Mouse (Mus musculus) midbrain, embryonic 14.5 days (tissue): ENCODE results near the gene Clec16a. TPM values are rescaled to one million over a fixed set of nuclear protein-coding genes. Genes with fewer than 3 reads are reported as not detected.

ENCODE experiments used
- ATAC-seq: fragments of 200-750 bp; cut with Nextera tagmentation; 2 replicates; pipeline ENCODE4 v1.8.0; 2017; ENCODE audit warnings: moderate number of reproducible peaks, moderate library complexity; ENCODE audit not compliant: low FRiP score, low TSS enrichment
- DNase-seq: peaks from one replicate; pipeline ENCODE4 v3.0.0-alpha.2; 2015
- H3K27ac ChIP-seq: fragments of 300-500 bp; sonication (generic); replicated peaks from 2 replicates; pipeline ENCODE4 v1.5.1; 2014; ENCODE audit warnings: mild to moderate bottlenecking, low read depth, low read length, moderate library complexity
- H3K27me3 ChIP-seq: fragments of 300-500 bp; sonication (generic); 2 replicates; pipeline ENCODE4 v1.6.1; 2014; ENCODE audit warnings: low read length, control low read depth, mixed read lengths; ENCODE audit not compliant: control insufficient read depth, insufficient read depth
- H3K36me3 ChIP-seq: fragments of 300-500 bp; sonication (generic); 2 replicates; pipeline ENCODE4 v1.6.1; 2014; ENCODE audit warnings: low read length, control low read depth; ENCODE audit not compliant: control insufficient read depth, insufficient read depth
- H3K4me1 ChIP-seq: fragments of 300-500 bp; sonication (generic); 2 replicates; pipeline ENCODE4 v1.6.1; 2014; ENCODE audit warnings: mild to moderate bottlenecking, antibody characterized with exemption, low read length, control low read depth; ENCODE audit not compliant: control insufficient read depth, insufficient read depth
- H3K4me2 ChIP-seq: fragments of 300-500 bp; sonication (generic); 2 replicates; pipeline ENCODE4 v1.6.1; 2014; ENCODE audit warnings: mild to moderate bottlenecking, low read length, moderate library complexity
- H3K4me3 ChIP-seq: fragments of 300-500 bp; sonication (generic); replicated peaks from 2 replicates; pipeline ENCODE4 v1.5.1; 2014; ENCODE audit warnings: low read depth, low read length
- H3K9ac ChIP-seq: fragments of 300-500 bp; sonication (generic); replicated peaks from 2 replicates; pipeline ENCODE4 v1.6.1; 2014; ENCODE audit warnings: mild to moderate bottlenecking, low read length, moderate library complexity
- H3K9me3 ChIP-seq: fragments of 300-500 bp; sonication (generic); 2 replicates; pipeline ENCODE4 v1.6.1; 2016; ENCODE audit warnings: low read length, control low read depth, mixed read lengths; ENCODE audit not compliant: control insufficient read depth
- WGBS: fragments of 180-500 bp; shearing (Covaris S2); extraction: QIAGEN DNeasy Blood & Tissue Kit; methylation state at CpG from one replicate; pipeline ENCODE4 v1.1.7; 2014; 5-methylcytosine and 5-hydroxymethylcytosine counted together
- polyA plus RNA-seq: library from polyadenylated mRNA; unstranded; fragments of >200 nt; fragmentation: Nextera tagmentation; extraction: Ambion mirVana; gene quantifications from 2 replicates; pipeline ENCODE4 v1.2.1, GENCODE M21; 2014

Clec16a gene
- polyA plus RNA-seq, 1 experiment from 2014 or later, result 78.4 TPM

- Histone ChIP-seq H3K4me3 (no peak overlapping the region), H3K9me3 (no peaks in the 10 kb centered on the region), H3K36me3 (no peaks in the 10 kb centered on the region), H3K27me3 (no peaks in the 10 kb centered on the region), H3K4me1 (no peaks in the 10 kb centered on the region; the same call in 1 of the 2 replicates), H3K27ac (no peak overlapping the region), H3K9ac (no peak overlapping the region), H3K4me2 (no peak overlapping the region)
- no peak for ATAC-seq
- no peak for DNase-seq
- 77% methylated on average over 2 of the region's 2 CpGs for WGBS
Measured at GRCm38 (mm10) chr16:10715632-10716031, 170.5 kb downstream of the Clec16a start.

DNA sequence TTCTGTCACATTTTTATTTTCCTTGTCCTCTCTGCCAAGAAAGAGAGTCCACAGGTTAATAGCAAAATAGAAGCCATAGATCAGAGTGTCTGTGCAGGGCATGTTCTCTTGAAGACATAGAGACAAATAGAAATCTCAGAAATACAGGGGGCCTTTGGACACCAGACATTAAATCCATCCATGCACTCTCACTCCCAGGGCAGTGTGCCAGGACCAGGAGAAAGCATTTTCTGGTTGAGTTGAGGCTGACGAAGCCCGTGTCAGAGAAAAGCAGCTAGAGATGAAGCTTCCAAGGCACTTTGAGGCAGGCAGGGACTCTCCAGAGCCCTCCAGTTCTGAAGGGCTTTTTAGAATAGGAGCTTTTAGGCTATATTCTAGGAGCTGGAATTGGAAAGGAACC, 171.6 kb downstream of the Clec16a start:
- Histone ChIP-seq H3K9me3 (no peaks in the 10 kb centered on the region), H3K36me3 (no peaks in the 10 kb centered on the region), H3K4me1 (no peaks in the 10 kb centered on the region; the same call in 1 of the 2 replicates), H3K27me3 (no peaks in the 10 kb centered on the region), H3K27ac (0 out of 2 replicates have a peak overlapping the region, but pooled peaks have one; percentile 2), H3K4me3 (no peak overlapping the region), H3K9ac (no peak overlapping the region), H3K4me2 (no peak overlapping the region)
- DNase-seq (no peak), ATAC-seq (no peak)
- WGBS, result 68% methylated on average over 2 of the region's 2 CpGs

- Histone ChIP-seq H3K4me2 (no peak overlapping the region), H3K27ac (no peak overlapping the region), H3K27me3 (no peaks in the 10 kb centered on the region), H3K36me3 (no peaks in the 10 kb centered on the region), H3K9me3 (no peaks in the 10 kb centered on the region), H3K9ac (no peak overlapping the region), H3K4me1 (no peaks in the 10 kb centered on the region; the same call in 1 of the 2 replicates), H3K4me3 (no peak overlapping the region)
- DNase-seq, result no peak
- 58% methylated on average over 6 of the region's 6 CpGs for WGBS
- ATAC-seq, result no peak; the same call in 1 of the 2 replicates
Measured at GRCm38 (mm10) chr16:10719971-10720370, 174.8 kb downstream of the Clec16a start.

DNA sequence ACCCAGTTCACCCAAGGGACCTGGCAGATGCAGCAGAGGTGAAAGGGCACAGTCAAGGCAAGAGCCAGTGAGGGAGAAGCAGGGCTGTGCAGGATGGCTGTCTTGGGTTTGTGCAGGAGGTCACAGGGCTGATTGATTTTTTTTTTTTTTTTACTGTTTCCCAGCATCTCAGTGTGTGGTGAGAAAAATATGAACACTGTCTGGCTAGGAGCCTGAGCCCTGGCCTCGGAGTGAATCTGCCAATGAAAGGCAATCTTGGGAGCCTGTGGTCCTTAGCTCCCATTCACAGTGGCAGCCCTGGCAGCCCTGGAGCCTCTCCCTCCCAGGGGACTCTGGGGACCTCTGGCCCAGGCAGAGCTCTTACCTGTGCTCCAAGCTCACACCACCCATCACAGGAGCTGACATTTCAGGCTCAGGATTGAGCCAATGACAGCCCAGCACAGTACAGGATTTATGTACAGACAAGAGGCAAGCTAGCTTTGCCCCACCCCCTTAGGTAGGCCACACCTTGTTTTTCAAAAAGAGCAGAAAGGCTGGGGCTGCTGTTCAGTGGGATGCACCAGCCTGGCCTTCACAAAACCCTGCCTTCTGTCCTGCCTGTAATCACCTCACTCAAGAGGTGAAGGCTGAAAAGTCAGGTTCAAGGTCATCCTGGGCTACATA, 177.9 kb downstream of the Clec16a start:
- Histone ChIP-seq H3K36me3 (no peaks in the 10 kb centered on the region), H3K4me1 (no peaks in the 10 kb centered on the region; the same call in 1 of the 2 replicates), H3K4me2 (no peak overlapping the region), H3K9ac (no peak overlapping the region), H3K27ac (no peak overlapping the region), H3K9me3 (no peaks in the 10 kb centered on the region), H3K27me3 (no peaks in the 10 kb centered on the region), H3K4me3 (no peak overlapping the region)
- DNase-seq (no peak), ATAC-seq (no peak)
- WGBS, result 17% methylated on average over 1 of the region's 1 CpGs

GRCm38 (mm10) chr16:10723816-10724647, 178.9 kb downstream of the Clec16a start:
- H3K27me3 ChIP-seq, result no peaks in the 10 kb centered on the region
- no peak overlapping the region for H3K4me3 ChIP-seq
- ATAC-seq (no peak), DNase-seq (no peak)
- H3K9ac ChIP-seq, result no peak overlapping the region
- H3K27ac ChIP-seq, result no peak overlapping the region
- WGBS, result 85% methylated on average over 5 of the region's 5 CpGs
- H3K4me1 ChIP-seq, result no peaks in the 10 kb centered on the region; the same call in 1 of the 2 replicates
- H3K9me3 ChIP-seq, result no peaks in the 10 kb centered on the region
- H3K4me2 ChIP-seq, result no peak overlapping the region
- no peaks in the 10 kb centered on the region for H3K36me3 ChIP-seq

- Histone ChIP-seq H3K27ac (no peak overlapping the region), H3K4me2 (no peak overlapping the region), H3K9ac (no peak overlapping the region), H3K36me3 (no peaks in the 10 kb centered on the region), H3K27me3 (no peaks in the 10 kb centered on the region), H3K4me3 (no peak overlapping the region), H3K9me3 (no peaks in the 10 kb centered on the region), H3K4me1 (no peaks in the 10 kb centered on the region)
- ATAC-seq, result no peak
- WGBS, result 65% methylated on average over 2 of the region's 2 CpGs
- no peak for DNase-seq
Measured at GRCm38 (mm10) chr16:10725156-10725555, 180.0 kb downstream of the Clec16a start.

DNA sequence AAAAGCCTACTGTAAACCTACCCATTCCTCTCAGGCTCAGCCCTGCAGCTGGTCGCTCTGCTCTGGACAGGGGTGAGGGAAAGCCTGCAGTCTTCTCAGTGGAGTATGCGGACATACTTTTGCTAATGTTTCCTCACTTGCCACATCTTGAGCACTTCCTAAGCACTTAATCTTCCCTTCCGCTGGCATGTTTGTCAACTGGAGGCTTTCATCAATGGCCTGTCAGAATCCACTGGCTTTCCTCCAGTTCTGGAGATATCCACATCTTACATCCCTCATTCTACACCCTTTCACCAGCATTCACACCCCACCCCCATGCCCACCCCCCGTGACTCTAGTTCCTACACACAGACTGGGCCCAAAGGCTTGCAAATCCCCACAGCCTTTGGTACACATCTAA, 182.5 kb downstream of the Clec16a start:
- H3K4me2 ChIP-seq, result no peak overlapping the region
- H3K36me3 ChIP-seq, result 0 out of 2 replicates have a peak, but pooled peaks cover under 1% of the 10 kb centered on the region
- H3K9ac ChIP-seq, result no peak overlapping the region
- H3K4me3 ChIP-seq, result no peak overlapping the region
- no peak for DNase-seq
- H3K9me3 ChIP-seq, result no peaks in the 10 kb centered on the region
- no peak overlapping the region for H3K27ac ChIP-seq
- H3K4me1 ChIP-seq, result no peaks in the 10 kb centered on the region
- WGBS, result 85% methylated on average over 4 of the region's 4 CpGs
- H3K27me3 ChIP-seq, result no peaks in the 10 kb centered on the region
- no peak for ATAC-seq

DNA sequence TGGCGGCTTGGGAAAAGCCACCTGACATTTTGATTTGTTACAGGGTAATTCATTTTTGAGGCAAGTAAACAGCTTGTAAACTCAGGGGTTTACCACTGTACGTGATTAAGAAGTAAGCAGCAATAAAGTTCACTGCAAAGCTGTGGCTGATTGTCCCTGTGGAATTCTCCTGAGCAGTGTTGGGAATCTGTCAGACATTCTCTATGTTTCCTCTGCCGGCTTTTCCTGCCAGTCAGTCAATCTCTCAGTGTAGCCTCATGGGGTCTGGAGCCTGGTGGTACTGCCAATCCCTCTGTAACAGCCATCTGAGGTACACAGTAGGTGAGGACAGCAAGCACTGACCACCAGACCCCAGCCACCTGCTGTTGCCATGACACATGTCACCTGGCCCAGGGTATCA, 183.7 kb downstream of the Clec16a start:
- Histone ChIP-seq H3K4me2 (no peak overlapping the region), H3K9me3 (no peaks in the 10 kb centered on the region), H3K9ac (0 out of 2 replicates have a peak overlapping the region, but pooled peaks have one; percentile 4), H3K4me3 (no peak overlapping the region), H3K27me3 (no peaks in the 10 kb centered on the region), H3K27ac (no peak overlapping the region), H3K4me1 (no peaks in the 10 kb centered on the region), H3K36me3 (0 out of 2 replicates have a peak, but pooled peaks cover 3% of the 10 kb centered on the region)
- DNase-seq (no peak), ATAC-seq (no peak)
- 52% methylated on average over 3 of the region's 3 CpGs for WGBS
